Mouse (Mus musculus) MEL (cell line): ENCODE data around the gene Slc17a3. TPM values are rescaled to one million over a fixed set of nuclear protein-coding genes. Genes with fewer than 3 reads are reported as not detected.

Source experiments
- DNase-seq: peaks from one replicate; pipeline ENCODE4 v3.0.0; 2011; ENCODE audit warnings: low read depth, low spot score
- H3K27ac ChIP-seq: 2 replicates; pipeline ENCODE4 v1.5.1; 2012; ENCODE audit warnings: low read depth, mild to moderate bottlenecking, control low read depth, low read length, moderate library complexity; ENCODE audit not compliant: control insufficient read depth
- H3K27me3 ChIP-seq, 2 experiments: fragments of 150-350 bp in 1 of 2; sonication (generic) in 1 of 2; 2 replicates each; pipeline ENCODE4 v1.6.1; 2012; ENCODE audit warnings: low read length in 2 of 2, mild to moderate bottlenecking in 2 of 2, improper control_type of control experiment in 1 of 2, moderate library complexity in 1 of 2; ENCODE audit not compliant: insufficient read depth in 2 of 2, control insufficient read depth in 1 of 2
- H3K36me3 ChIP-seq, 2 experiments: 2 replicates each; pipeline ENCODE4 v1.6.1; 2012 to 2014; ENCODE audit warnings: low read length in 2 of 2, improper control_type of control experiment in 1 of 2, inconsistent platforms in 1 of 2, mild to moderate bottlenecking in 1 of 2; ENCODE audit not compliant: insufficient read depth in 2 of 2, control insufficient read depth in 1 of 2
- H3K4me1 ChIP-seq, 2 experiments: fragments of 150-350 bp in 1 of 2; sonication (generic) in 1 of 2; 2 replicates each; pipeline ENCODE4 v1.6.1; 2012; ENCODE audit warnings: low read length in 2 of 2, improper control_type of control experiment in 1 of 2, mild to moderate bottlenecking in 1 of 2; ENCODE audit not compliant: insufficient read depth in 2 of 2, control insufficient read depth in 1 of 2
- H3K4me3 ChIP-seq, 2 experiments: fragments of 150-350 bp in 1 of 2; sonication (generic) in 1 of 2; 2 replicates each; pipeline ENCODE4 v1.5.1; 2012; ENCODE audit warnings: low read depth in 2 of 2, low read length in 2 of 2, mild to moderate bottlenecking in 2 of 2, moderate library complexity in 2 of 2, control low read depth in 1 of 2, improper control_type of control experiment in 1 of 2; ENCODE audit not compliant: control insufficient read depth in 1 of 2, insufficient read depth in 1 of 2
- H3K79me2 ChIP-seq: 2 replicates; pipeline ENCODE4 v1.6.1; 2012; ENCODE audit warnings: mild to moderate bottlenecking, low read length, moderate library complexity; ENCODE audit not compliant: control insufficient read depth, poor library complexity, insufficient read depth
- H3K9ac ChIP-seq: 2 replicates; pipeline ENCODE4 v1.6.1; 2012; ENCODE audit warnings: low read depth, mild to moderate bottlenecking, control low read depth, low read length, moderate library complexity; ENCODE audit not compliant: control insufficient read depth, poor library complexity, severe bottlenecking
- H3K9me3 ChIP-seq: fragments of 150-350 bp; sonication (generic); replicated peaks from 2 replicates; pipeline ENCODE4 v1.6.1; 2012; ENCODE audit warnings: mild to moderate bottlenecking, low read length, improper control_type of control experiment, moderate library complexity; ENCODE audit not compliant: insufficient read depth
- BHLHE40 ChIP-seq: IDR thresholded peaks from 2 replicates; pipeline ENCODE4 v1.6.1; 2012; ENCODE audit warnings: low read depth, mild to moderate bottlenecking, inconsistent platforms, low read length, improper control_type of control experiment, borderline replicate concordance
- CHD2 ChIP-seq: IDR thresholded peaks from 2 replicates; pipeline ENCODE4 v1.6.1; 2011; ENCODE audit warnings: low read length, improper control_type of control experiment
- CTCF ChIP-seq, 3 experiments: IDR thresholded peaks in 2 of 3; conservative IDR thresholded peaks in 1 of 3; 2 replicates each; pipeline ENCODE4 v1.5.1; 2011 to 2012; ENCODE audit warnings: low read length in 3 of 3, low read depth in 2 of 3, mild to moderate bottlenecking in 2 of 3, improper control_type of control experiment in 1 of 3, inconsistent platforms in 1 of 3, mixed read lengths in 1 of 3, moderate library complexity in 1 of 3; ENCODE audit not compliant: control insufficient read depth in 1 of 3, insufficient read depth in 1 of 3, poor library complexity in 1 of 3, severe bottlenecking in 1 of 3
- E2F4 ChIP-seq: IDR thresholded peaks from 2 replicates; pipeline ENCODE4 v1.6.1; 2011; ENCODE audit warnings: low read depth, low read length, improper control_type of control experiment, borderline replicate concordance
- ETS1 ChIP-seq: IDR thresholded peaks from 2 replicates; pipeline ENCODE4 v1.6.1; 2012; ENCODE audit warnings: low read depth, mild to moderate bottlenecking, inconsistent platforms, low read length, improper control_type of control experiment, moderate library complexity
- GABPA ChIP-seq: IDR thresholded peaks from 2 replicates; pipeline ENCODE4 v1.6.1; 2012; ENCODE audit warnings: low read depth, mild to moderate bottlenecking, inconsistent platforms, low read length, improper control_type of control experiment, moderate library complexity
- HCFC1 ChIP-seq: IDR thresholded peaks from 2 replicates; pipeline ENCODE4 v1.6.1; 2012; ENCODE audit warnings: low read depth, mild to moderate bottlenecking, inconsistent platforms, low read length, improper control_type of control experiment, moderate library complexity
- KAT2A ChIP-seq: conservative IDR thresholded peaks from 2 replicates; pipeline ENCODE4 v1.6.1; 2012; ENCODE audit warnings: low read depth, low read length, improper control_type of control experiment, inconsistent platforms
- MAX ChIP-seq: IDR thresholded peaks from 2 replicates; pipeline ENCODE4 v1.6.1; 2011; ENCODE audit warnings: low read length, improper control_type of control experiment
- NELFE ChIP-seq: IDR thresholded peaks from 2 replicates; pipeline ENCODE4 v1.6.1; 2011; ENCODE audit warnings: low read depth, low read length, improper control_type of control experiment
- POLR2A ChIP-seq, 2 experiments: IDR thresholded peaks; 2 replicates each; pipeline ENCODE4 v1.6.1; 2011 to 2012; ENCODE audit warnings: low read length in 2 of 2, mild to moderate bottlenecking in 2 of 2, control low read depth in 1 of 2, improper control_type of control experiment in 1 of 2, low read depth in 1 of 2, moderate library complexity in 1 of 2; ENCODE audit not compliant: control insufficient read depth in 1 of 2, insufficient read depth in 1 of 2, poor library complexity in 1 of 2
- POLR2AphosphoS2 ChIP-seq: IDR thresholded peaks from 2 replicates; pipeline ENCODE4 v1.6.1; 2011; ENCODE audit warnings: low read length, improper control_type of control experiment
- POLR2AphosphoS5 ChIP-seq: IDR thresholded peaks from 2 replicates; pipeline ENCODE4 v1.6.1; 2012; ENCODE audit warnings: low read depth, borderline replicate concordance, mild to moderate bottlenecking, inconsistent platforms, low read length, moderate library complexity, mixed read lengths
- RCOR1 ChIP-seq: IDR thresholded peaks from 2 replicates; pipeline ENCODE4 v1.6.1; 2012; ENCODE audit warnings: low read depth, mild to moderate bottlenecking, inconsistent platforms, low read length, improper control_type of control experiment
- SMC3 ChIP-seq: IDR thresholded peaks from 2 replicates; pipeline ENCODE4 v1.6.1; 2011; ENCODE audit warnings: low read depth, low read length, improper control_type of control experiment
- TBP ChIP-seq: IDR thresholded peaks from 2 replicates; pipeline ENCODE4 v1.8.0; 2011; ENCODE audit warnings: low read depth, low read length, improper control_type of control experiment
- TCF12 ChIP-seq: IDR thresholded peaks from 2 replicates; pipeline ENCODE4 v1.6.1; 2014; ENCODE audit warnings: low read depth, mild to moderate bottlenecking, inconsistent platforms, low read length, improper control_type of control experiment, moderate library complexity
- USF2 ChIP-seq, 2 experiments: IDR thresholded peaks; 2 replicates each; pipeline ENCODE4 v1.6.1; 2011 to 2012; ENCODE audit warnings: improper control_type of control experiment in 2 of 2, low read length in 2 of 2, borderline replicate concordance in 1 of 2, inconsistent platforms in 1 of 2, low read depth in 1 of 2, mild to moderate bottlenecking in 1 of 2; ENCODE audit not compliant: insufficient read depth in 1 of 2
- ZC3H11A ChIP-seq: IDR thresholded peaks from 2 replicates; pipeline ENCODE4 v1.6.1; 2012; ENCODE audit warnings: low read depth, mild to moderate bottlenecking, inconsistent platforms, low read length, improper control_type of control experiment
- ZKSCAN1 ChIP-seq: IDR thresholded peaks from 2 replicates; pipeline ENCODE4 v1.6.1; 2012; ENCODE audit warnings: low read depth, mild to moderate bottlenecking, inconsistent platforms, low read length, improper control_type of control experiment, moderate library complexity
- ZMIZ1 ChIP-seq: IDR thresholded peaks from 2 replicates; pipeline ENCODE4 v1.6.1; 2012; ENCODE audit warnings: low read depth, mild to moderate bottlenecking, inconsistent platforms, low read length, improper control_type of control experiment, moderate library complexity
- ZNF384 ChIP-seq: IDR thresholded peaks from 2 replicates; pipeline ENCODE4 v1.6.1; 2012; ENCODE audit warnings: low read depth, mild to moderate bottlenecking, inconsistent platforms, low read length, improper control_type of control experiment
- polyA plus RNA-seq, 2 experiments: library from polyadenylated mRNA; stranded (reverse) in 1 of 2; unstranded in 1 of 2; fragments of >175 nt in 1 of 2; fragments of >200 nt in 1 of 2; gene quantifications; 2 replicates each; pipeline versions ENCODE4 v1.2.1 to v1.2.4; 2012; ENCODE audit warnings: low replicate concordance in 2 of 2, low read depth in 1 of 2; ENCODE audit not compliant: insufficient read length in 2 of 2, insufficient read depth in 1 of 2, missing spikeins in 1 of 2
- total RNA-seq: library from RNA; depleted of rRNA; stranded (reverse); fragments of 300-350 nt; gene quantifications from 2 replicates; pipeline ENCODE4 v1.2.3, GENCODE M21; 2012

Gene Slc17a3
- total and polyA plus RNA-seq, 3 experiments = not detected

GRCm38 (mm10) chr13:23869996-23870395, 30.8 kb downstream of the Slc17a3 start:
- Histone ChIP-seq H3K9me3 (no peaks in the 10 kb centered on the region), H3K27me3 (peaks cover 3 to 12% of the 10 kb centered on the region in 2 experiments), H3K27ac (no peak overlapping the region), H3K4me1 (peaks cover 11 to 17% of the 10 kb centered on the region in 2 experiments; a peak in 3 of 4 replicates)
- no peak for DNase-seq
- no peak for TF ChIP-seq TBP
- no peak for TF ChIP-seq RCOR1
- no peak for TF ChIP-seq POLR2A (IDR thresholded peaks at IDR 0.05; ENCODE audit: control insufficient read depth in 1 of 2, insufficient read depth in 1 of 2, low read depth in 1 of 2, low read length in 2 of 2, poor library complexity in 1 of 2)
- no peak for TF ChIP-seq USF2 (IDR thresholded peaks at IDR 0.05; ENCODE audit: borderline replicate concordance in 1 of 2, insufficient read depth in 1 of 2, low read depth in 1 of 2, low read length in 2 of 2)
- TF ChIP-seq ZMIZ1 = no peak
- TF ChIP-seq ETS1 = no peak
- TF ChIP-seq MAX = no peak
- TF ChIP-seq KAT2A = no peak
- TF ChIP-seq, all 39 proteins: peak for 0
- no peak overlapping the region for H3K9ac ChIP-seq
- peaks cover 0 to 2% of the 10 kb centered on the region in 2 experiments; a peak in 2 of 4 replicates for H3K36me3 ChIP-seq
- H3K4me3 ChIP-seq = no peak overlapping the region
- H3K79me2 ChIP-seq = no peaks in the 10 kb centered on the region

- TF ChIP-seq BHLHE40 (no peak), ZNF384 (no peak), CTCF (IDR thresholded peaks at IDR 0.05 in 2 of 3, conservative IDR thresholded peaks at IDR 0.05 in 1 of 3; ENCODE audit: control insufficient read depth in 1 of 3, insufficient read depth in 1 of 3, low read depth in 2 of 3, low read length in 3 of 3, poor library complexity in 1 of 3, severe bottlenecking in 1 of 3) (no peak), POLR2AphosphoS2 (no peak), POLR2A (IDR thresholded peaks at IDR 0.05; ENCODE audit: control insufficient read depth in 1 of 2, insufficient read depth in 1 of 2, low read depth in 1 of 2, low read length in 2 of 2, poor library complexity in 1 of 2) (no peak), KAT2A (no peak), RCOR1 (no peak), TCF12 (no peak), CHD2 (no peak), SMC3 (no peak), E2F4 (no peak), ZMIZ1 (no peak), HCFC1 (no peak), POLR2AphosphoS5 (no peak), ETS1 (no peak), ZKSCAN1 (no peak), GABPA (no peak), USF2 (IDR thresholded peaks at IDR 0.05; ENCODE audit: borderline replicate concordance in 1 of 2, insufficient read depth in 1 of 2, low read depth in 1 of 2, low read length in 2 of 2) (no peak), NELFE (no peak), ZC3H11A (no peak)
- H3K9ac ChIP-seq = no peak overlapping the region
These were observed 33.9 kb downstream of the Slc17a3 start for GRCm38 (mm10) chr13:23873141-23873540.

More at GRCm38 (mm10) chr13:23873141-23873540, 33.9 kb downstream of the Slc17a3 start:
- no peak overlapping the region for H3K4me3 ChIP-seq
- no peaks in the 10 kb centered on the region for H3K36me3 ChIP-seq
- no peak overlapping the region for H3K27ac ChIP-seq
- H3K9me3 ChIP-seq = no peaks in the 10 kb centered on the region
- H3K27me3 ChIP-seq = peaks cover 5 to 14% of the 10 kb centered on the region in 2 experiments
- no peaks in the 10 kb centered on the region for H3K79me2 ChIP-seq
- no peaks in the 10 kb centered on the region; a peak in 1 of 4 replicates for H3K4me1 ChIP-seq
- DNase-seq = no peak
